Mouse (Mus musculus) 416B (cell line): ENCODE data around the gene Adamts13.

Experiments used
- DNase-seq: peaks from one replicate; pipeline ENCODE4 v3.0.0; 2011; ENCODE audit warnings: low read depth

Adamts13 gene

GRCm38 (mm10) chr2:26973960-26974359 lies 744 bp downstream of the Adamts13 start:
- no peak for DNase-seq

- no peak for DNase-seq
Measured at GRCm38 (mm10) chr2:26980361-26980760, 7.1 kb downstream of the Adamts13 start.

GRCm38 (mm10) chr2:26984179-26984578 lies 11.0 kb downstream of the Adamts13 start:
- no peak for DNase-seq

GRCm38 (mm10) chr2:26984640-26985039 lies 11.4 kb downstream of the Adamts13 start:
- no peak for DNase-seq

- peak; percentile 7 for DNase-seq
Measured at GRCm38 (mm10) chr2:26993936-26994335, 20.7 kb downstream of the Adamts13 start.

- peak; percentile 51 for DNase-seq
Measured at GRCm38 (mm10) chr2:26997498-26997897, 24.3 kb downstream of the Adamts13 start.

- DNase-seq = peak; percentile 42
Measured at GRCm38 (mm10) chr2:26997993-26998392, 24.8 kb downstream of the Adamts13 start.

GRCm38 (mm10) chr2:27006255-27006654 lies 33.0 kb downstream of the Adamts13 start:
- no peak for DNase-seq

- no peak for DNase-seq
Measured at GRCm38 (mm10) chr2:27007701-27008100, 34.5 kb downstream of the Adamts13 start.

- peak; percentile 92 for DNase-seq
Measured at GRCm38 (mm10) chr2:27009714-27010244, 36.6 kb downstream of the Adamts13 start, which contains the start of gene Cacfd1. Gene Cacfd1, plus strand, starts transcription at chr2:27009926.

GRCm38 (mm10) chr2:27017802-27018201 lies 44.6 kb downstream of the Adamts13 start:
- DNase-seq = peak; percentile 73

GRCm38 (mm10) chr2:27019530-27019929 lies 46.3 kb downstream of the Adamts13 start:
- DNase-seq = no peak

GRCm38 (mm10) chr2:27021103-27021502 lies 47.9 kb downstream of the Adamts13 start:
- DNase-seq = no peak

GRCm38 (mm10) chr2:27022612-27023011 lies 49.4 kb downstream of the Adamts13 start:
- DNase-seq = no peak

GRCm38 (mm10) chr2:27024136-27024535 lies 50.9 kb downstream of the Adamts13 start:
- DNase-seq = no peak

GRCm38 (mm10) chr2:27025545-27025944 lies 52.3 kb downstream of the Adamts13 start:
- peak; percentile 73 for DNase-seq

GRCm38 (mm10) chr2:27026332-27026731 lies 53.1 kb downstream of the Adamts13 start:
- no peak for DNase-seq

- DNase-seq = peak; percentile 23
Measured at GRCm38 (mm10) chr2:27026857-27027617, 53.8 kb downstream of the Adamts13 start.

- peak; percentile 83 for DNase-seq
Measured at GRCm38 (mm10) chr2:27027618-27028436, 54.6 kb downstream of the Adamts13 start, which contains the start of gene Slc2a6. Gene Slc2a6, minus strand, starts transcription at chr2:27027998.

GRCm38 (mm10) chr2:27028437-27029015 lies 55.3 kb downstream of the Adamts13 start:
- peak; percentile 70 for DNase-seq

GRCm38 (mm10) chr2:27032361-27032760 lies 59.1 kb downstream of the Adamts13 start:
- peak; percentile 58 for DNase-seq

GRCm38 (mm10) chr2:27036003-27036402 lies 62.8 kb downstream of the Adamts13 start:
- DNase-seq = no peak
